Mouse (Mus musculus): ENCODE results near the gene Lmx1a.

DNA sequence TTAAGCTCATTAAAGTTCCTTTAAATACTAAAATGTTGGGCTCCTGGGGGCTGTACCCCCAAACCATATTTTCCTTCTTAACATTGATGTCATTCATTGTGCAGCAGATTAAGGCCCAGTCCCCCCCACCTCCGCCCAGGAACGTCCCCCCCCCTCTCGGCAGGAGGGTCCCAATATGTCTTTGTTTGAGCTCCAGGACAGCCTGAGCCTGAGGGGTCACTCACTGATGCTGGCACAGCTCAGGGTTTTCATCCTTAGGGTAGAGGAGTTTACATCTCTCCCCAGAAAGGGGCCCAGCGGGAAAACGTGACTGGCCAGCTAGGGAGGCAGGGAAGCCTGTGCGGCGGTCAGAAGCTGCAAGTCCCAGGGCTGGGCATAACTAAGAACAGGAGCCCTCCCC is 11.2 kb downstream of the Lmx1a start:
- TF ChIP-seq GATA1 (IDR thresholded peaks at IDR 0.05; ENCODE audit: borderline replicate concordance, low read length) (no peak), FLI1 (IDR thresholded peaks at IDR 0.05; ENCODE audit: low read length) (no peak)

Data from megakaryocyte, embryonic 14.5 days (primary cell).